Mouse (Mus musculus) embryonic fibroblast, embryonic 13.5 days (primary cell): ENCODE results near the gene Kat8.

Source experiments
- CTCF ChIP-seq: IDR thresholded peaks from 2 replicates; pipeline ENCODE4 v1.5.1; 2011; ENCODE audit warnings: mild to moderate bottlenecking, control low read depth, low read length, moderate library complexity, borderline replicate concordance; ENCODE audit not compliant: insufficient read depth
- POLR2A ChIP-seq: IDR thresholded peaks from 2 replicates; pipeline ENCODE4 v1.6.1; 2011; ENCODE audit warnings: low read depth, mild to moderate bottlenecking, control low read depth, low read length, moderate library complexity

DNA sequence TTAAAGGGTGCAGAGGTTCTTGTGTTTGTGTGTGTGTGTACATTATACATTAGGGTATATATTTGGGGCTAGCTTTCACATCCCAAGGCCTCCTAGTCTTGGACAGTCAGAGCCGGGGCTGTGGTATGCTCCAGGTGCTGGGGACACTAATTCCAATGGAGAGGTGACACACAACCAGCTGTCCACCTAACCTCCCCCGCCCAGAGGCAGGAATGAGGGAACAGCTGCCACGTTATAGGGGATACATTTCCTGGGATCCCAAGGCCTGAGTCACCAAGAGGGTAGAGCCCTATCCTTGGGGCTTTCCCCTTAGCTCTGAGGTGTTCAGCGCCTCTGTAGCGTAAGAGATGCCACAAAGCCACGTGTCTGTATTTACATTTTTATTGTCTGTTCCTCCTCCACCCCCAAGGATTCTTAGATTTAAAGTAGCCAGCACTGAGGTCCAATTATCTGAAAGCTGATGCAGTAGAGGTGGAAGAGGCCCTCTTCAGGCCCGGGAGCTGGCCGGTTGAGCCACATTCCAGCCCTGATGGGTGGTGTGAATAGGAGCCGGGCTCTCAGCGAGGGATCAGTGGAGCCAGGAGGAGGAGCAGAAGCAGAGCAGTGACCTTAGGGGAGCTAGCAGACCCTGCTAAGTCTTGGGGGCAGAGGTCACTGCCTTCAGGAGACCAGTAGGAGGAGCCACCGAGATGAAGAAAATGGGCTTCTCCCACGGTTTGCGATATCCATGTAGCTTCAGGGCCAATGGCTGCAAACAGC, 20.1 kb downstream of the Kat8 start:
- TF ChIP-seq CTCF (no peak), POLR2A (no peak)
